Mouse (Mus musculus): ENCODE results near the gene Etl4.
"Not testable (repeated sequence)": the region's sequence is repeated elsewhere in the genome, so short reads cannot be mapped to it uniquely, and the experiment has no call there.

Etl4 gene

DNA sequence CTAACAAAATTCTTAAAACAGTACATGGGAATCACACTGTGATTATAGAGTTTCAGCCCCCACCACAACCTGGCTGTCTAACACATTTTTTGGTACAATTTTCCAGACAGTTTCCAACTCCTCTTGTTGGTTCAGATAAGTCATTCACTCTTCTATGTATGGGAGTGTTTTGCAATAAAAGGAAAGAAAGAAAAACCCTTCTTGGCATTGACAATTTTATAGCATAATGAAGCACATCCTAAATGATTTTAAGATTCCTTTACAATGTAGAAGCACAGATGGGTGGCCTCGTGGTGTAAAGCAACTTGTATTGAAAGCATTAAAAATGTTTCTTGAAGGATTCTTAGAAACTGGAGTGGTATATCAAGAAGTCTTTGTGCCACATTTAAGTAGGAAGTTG, 415.4 kb downstream of the Etl4 start:
- DNase-seq (ENCODE audit: low read depth, low spot score), result no peak
- no peaks in the 10 kb centered on the region for H3K36me3 ChIP-seq (ENCODE audit: control insufficient read depth, insufficient read depth, low read length, poor library complexity, severe bottlenecking)

GRCm38 (mm10) chr2:20336176-20336575, 426.6 kb downstream of the Etl4 start:
- Histone ChIP-seq H3K36me3 (ENCODE audit: control insufficient read depth, insufficient read depth, low read length, poor library complexity, severe bottlenecking) (no peaks in the 10 kb centered on the region), H3K27me3 (ENCODE audit: control insufficient read depth, insufficient read depth, low read length, poor library complexity, severe bottlenecking) (no peaks in the 10 kb centered on the region)
- no peak for DNase-seq (ENCODE audit: low read depth, low spot score)

More for the DNA sequence above, 415.4 kb downstream of the Etl4 start:
- no peaks in the 10 kb centered on the region for H3K27me3 ChIP-seq (ENCODE audit: control insufficient read depth, insufficient read depth, low read length, poor library complexity, severe bottlenecking)

GRCm38 (mm10) chr2:20339016-20339734, 429.6 kb downstream of the Etl4 start:
- DNase-seq (ENCODE audit: low read depth, low spot score), result no peak
- Histone ChIP-seq H3K27me3 (ENCODE audit: control insufficient read depth, insufficient read depth, low read length, poor library complexity, severe bottlenecking) (no peaks in the 10 kb centered on the region), H3K36me3 (ENCODE audit: control insufficient read depth, insufficient read depth, low read length, poor library complexity, severe bottlenecking) (no peaks in the 10 kb centered on the region)

DNA sequence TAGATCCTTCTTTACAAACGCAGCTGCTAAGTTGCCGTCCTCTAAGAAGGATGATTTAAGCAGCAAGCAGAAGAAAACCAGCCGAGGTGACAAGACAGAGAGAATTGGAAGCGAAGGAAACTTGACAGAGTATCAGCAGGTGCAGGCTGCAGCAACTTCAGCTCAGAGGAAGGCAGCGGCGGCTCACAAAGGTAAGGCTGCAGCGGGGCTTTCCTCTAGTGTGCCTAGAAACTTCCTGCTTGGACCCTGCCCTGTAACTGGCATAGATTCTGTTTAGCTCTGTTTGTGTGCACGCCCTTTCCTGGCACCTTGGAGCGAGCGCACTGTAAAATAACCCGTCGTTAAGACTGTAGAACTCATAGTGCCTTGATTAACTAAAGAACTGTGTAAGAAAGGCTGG, 430.3 kb downstream of the Etl4 start:
- no peaks in the 10 kb centered on the region for H3K27me3 ChIP-seq (ENCODE audit: control insufficient read depth, insufficient read depth, low read length, poor library complexity, severe bottlenecking)
- no peaks in the 10 kb centered on the region for H3K36me3 ChIP-seq (ENCODE audit: control insufficient read depth, insufficient read depth, low read length, poor library complexity, severe bottlenecking)
- DNase-seq (ENCODE audit: low read depth, low spot score), result no peak

- no peak for DNase-seq (ENCODE audit: low read depth, low spot score)
- Histone ChIP-seq H3K27me3 (ENCODE audit: control insufficient read depth, insufficient read depth, low read length, poor library complexity, severe bottlenecking) (no peaks in the 10 kb centered on the region), H3K36me3 (ENCODE audit: control insufficient read depth, insufficient read depth, low read length, poor library complexity, severe bottlenecking) (no peaks in the 10 kb centered on the region)
Observed at GRCm38 (mm10) chr2:20346873-20347272, 437.3 kb downstream of the Etl4 start.

DNA sequence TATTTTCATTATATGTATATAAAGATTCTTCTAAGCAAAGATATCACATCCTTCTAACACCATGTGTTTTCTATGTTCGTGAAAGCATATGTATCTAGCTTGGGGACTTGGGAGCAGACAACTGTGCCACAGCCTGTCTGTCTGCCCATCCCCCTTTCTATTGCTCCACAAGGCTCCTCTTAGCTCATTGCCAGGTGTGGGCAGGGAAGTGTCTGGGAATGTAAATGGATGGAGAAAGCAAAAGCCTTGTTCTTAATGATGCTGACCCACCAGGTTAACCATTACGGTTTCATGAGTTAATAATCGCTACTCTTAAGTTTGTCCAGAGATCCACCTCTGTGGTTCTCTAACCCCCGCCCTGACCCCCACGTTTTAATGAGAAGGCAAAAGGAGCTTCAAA, 439.7 kb downstream of the Etl4 start:
- DNase-seq (ENCODE audit: low read depth, low spot score), result no peak
- Histone ChIP-seq H3K27me3 (ENCODE audit: control insufficient read depth, insufficient read depth, low read length, poor library complexity, severe bottlenecking) (no peaks in the 10 kb centered on the region), H3K36me3 (ENCODE audit: control insufficient read depth, insufficient read depth, low read length, poor library complexity, severe bottlenecking) (no peaks in the 10 kb centered on the region)

GRCm38 (mm10) chr2:20352796-20353195, 443.2 kb downstream of the Etl4 start:
- H3K27me3 ChIP-seq (ENCODE audit: control insufficient read depth, insufficient read depth, low read length, poor library complexity, severe bottlenecking), result no peaks in the 10 kb centered on the region
- DNase-seq (ENCODE audit: low read depth, low spot score), result no peak

DNA sequence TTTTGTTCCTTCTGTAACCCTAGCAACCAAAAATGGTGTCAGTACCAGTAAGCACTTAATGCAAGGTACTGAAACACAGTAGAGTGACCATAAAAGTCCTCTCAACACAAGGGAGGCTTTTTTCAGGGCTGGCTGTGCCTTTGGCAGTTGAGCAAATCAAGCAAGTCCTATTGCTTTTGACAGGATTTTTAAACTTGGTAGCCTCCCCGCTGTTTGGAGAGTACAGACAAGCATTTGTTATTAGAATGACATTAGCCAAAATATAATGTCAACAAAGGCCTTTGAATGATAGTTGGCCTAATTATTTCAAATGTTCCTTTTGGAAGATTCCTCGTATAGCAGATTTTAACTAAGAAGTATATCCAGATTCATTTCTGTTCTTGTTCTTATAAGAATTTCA, 467.4 kb downstream of the Etl4 start:
- no peak for DNase-seq (ENCODE audit: low read depth, low spot score)
- H3K36me3 ChIP-seq (ENCODE audit: control insufficient read depth, insufficient read depth, low read length, poor library complexity, severe bottlenecking), result no peaks in the 10 kb centered on the region
- no peaks in the 10 kb centered on the region; the same call in 1 of the 2 replicates for H3K27me3 ChIP-seq (ENCODE audit: control insufficient read depth, insufficient read depth, low read length, poor library complexity, severe bottlenecking)

More at GRCm38 (mm10) chr2:20352796-20353195, 443.2 kb downstream of the Etl4 start:
- H3K36me3 ChIP-seq (ENCODE audit: control insufficient read depth, insufficient read depth, low read length, poor library complexity, severe bottlenecking), result no peaks in the 10 kb centered on the region

DNA sequence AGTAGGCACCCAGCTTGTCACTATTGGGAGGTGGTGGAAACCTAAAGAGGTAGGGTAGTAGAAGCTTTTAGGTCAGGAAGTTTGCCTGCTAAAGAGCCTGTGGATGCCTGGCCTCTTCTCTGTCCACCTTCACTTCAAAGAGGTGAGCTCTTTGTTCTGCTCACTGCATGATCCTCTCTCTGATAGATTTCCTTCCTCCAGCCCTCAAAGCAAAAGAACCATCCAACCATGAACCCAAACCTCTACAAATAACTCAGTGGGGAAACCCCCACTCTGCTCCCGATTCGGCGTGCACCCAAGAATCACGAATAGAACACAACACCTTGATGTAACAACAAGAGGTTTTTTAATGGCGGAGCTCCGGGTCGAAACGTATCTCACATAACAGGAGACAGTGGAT, 471.3 kb downstream of the Etl4 start:
- H3K27me3 ChIP-seq (ENCODE audit: control insufficient read depth, insufficient read depth, low read length, poor library complexity, severe bottlenecking); DNase-seq (ENCODE audit: low read depth, low spot score); H3K36me3 ChIP-seq (ENCODE audit: control insufficient read depth, insufficient read depth, low read length, poor library complexity, severe bottlenecking): not testable (repeated sequence)

DNA sequence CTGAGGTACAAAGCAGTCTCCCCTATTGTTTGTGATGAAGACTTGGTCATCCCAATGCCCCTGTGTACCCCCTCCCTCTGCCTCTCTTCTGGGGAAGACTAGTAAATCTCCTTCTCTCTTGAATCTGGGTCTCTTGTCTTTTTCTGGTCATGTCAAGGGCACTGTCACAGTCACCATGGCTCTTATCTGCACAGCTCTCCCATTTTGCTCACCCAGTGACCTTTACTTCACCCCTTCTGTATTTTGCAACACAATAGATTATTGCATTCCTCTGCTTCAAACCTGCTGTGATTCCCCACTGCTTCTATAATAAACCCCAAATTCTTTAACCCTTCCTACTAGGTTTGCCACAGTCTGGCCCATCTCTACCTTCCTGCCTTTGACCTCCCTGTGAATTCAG, 484.5 kb downstream of the Etl4 start:
- no peak for DNase-seq (ENCODE audit: low read depth, low spot score)
- Histone ChIP-seq H3K27me3 (ENCODE audit: control insufficient read depth, insufficient read depth, low read length, poor library complexity, severe bottlenecking) (no peaks in the 10 kb centered on the region), H3K36me3 (ENCODE audit: control insufficient read depth, insufficient read depth, low read length, poor library complexity, severe bottlenecking) (no peaks in the 10 kb centered on the region)

- H3K36me3 ChIP-seq (ENCODE audit: control insufficient read depth, insufficient read depth, low read length, poor library complexity, severe bottlenecking), result no peaks in the 10 kb centered on the region
- H3K27me3 ChIP-seq (ENCODE audit: control insufficient read depth, insufficient read depth, low read length, poor library complexity, severe bottlenecking), result no peaks in the 10 kb centered on the region
- no peak for DNase-seq (ENCODE audit: low read depth, low spot score)
Observed at GRCm38 (mm10) chr2:20396978-20397377, 487.4 kb downstream of the Etl4 start.

- no peak for DNase-seq (ENCODE audit: low read depth, low spot score)
- no peaks in the 10 kb centered on the region for H3K27me3 ChIP-seq (ENCODE audit: control insufficient read depth, insufficient read depth, low read length, poor library complexity, severe bottlenecking)
- H3K36me3 ChIP-seq (ENCODE audit: control insufficient read depth, insufficient read depth, low read length, poor library complexity, severe bottlenecking), result no peaks in the 10 kb centered on the region
Observed at GRCm38 (mm10) chr2:20400556-20400955, 491.0 kb downstream of the Etl4 start.

GRCm38 (mm10) chr2:20404395-20404794, 494.8 kb downstream of the Etl4 start:
- H3K27me3 ChIP-seq (ENCODE audit: control insufficient read depth, insufficient read depth, low read length, poor library complexity, severe bottlenecking), result no peaks in the 10 kb centered on the region
- no peaks in the 10 kb centered on the region for H3K36me3 ChIP-seq (ENCODE audit: control insufficient read depth, insufficient read depth, low read length, poor library complexity, severe bottlenecking)
- no peak for DNase-seq (ENCODE audit: low read depth, low spot score)

- H3K27me3 ChIP-seq (ENCODE audit: control insufficient read depth, insufficient read depth, low read length, poor library complexity, severe bottlenecking), result no peaks in the 10 kb centered on the region
- DNase-seq (ENCODE audit: low read depth, low spot score), result no peak
- H3K36me3 ChIP-seq (ENCODE audit: control insufficient read depth, insufficient read depth, low read length, poor library complexity, severe bottlenecking), result no peaks in the 10 kb centered on the region
Observed at GRCm38 (mm10) chr2:20407101-20407500, 497.5 kb downstream of the Etl4 start.

GRCm38 (mm10) chr2:20414856-20415255, 505.3 kb downstream of the Etl4 start:
- DNase-seq (ENCODE audit: low read depth, low spot score), result no peak
- no peaks in the 10 kb centered on the region for H3K36me3 ChIP-seq (ENCODE audit: control insufficient read depth, insufficient read depth, low read length, poor library complexity, severe bottlenecking)

More at GRCm38 (mm10) chr2:20414856-20415255, 505.3 kb downstream of the Etl4 start:
- H3K27me3 ChIP-seq (ENCODE audit: control insufficient read depth, insufficient read depth, low read length, poor library complexity, severe bottlenecking), result no peaks in the 10 kb centered on the region

Measured in splenic B cell, adult 2 months (primary cell).